ENCODE assay signal across 22 mouse cellular contexts in the genomic region with DNA sequence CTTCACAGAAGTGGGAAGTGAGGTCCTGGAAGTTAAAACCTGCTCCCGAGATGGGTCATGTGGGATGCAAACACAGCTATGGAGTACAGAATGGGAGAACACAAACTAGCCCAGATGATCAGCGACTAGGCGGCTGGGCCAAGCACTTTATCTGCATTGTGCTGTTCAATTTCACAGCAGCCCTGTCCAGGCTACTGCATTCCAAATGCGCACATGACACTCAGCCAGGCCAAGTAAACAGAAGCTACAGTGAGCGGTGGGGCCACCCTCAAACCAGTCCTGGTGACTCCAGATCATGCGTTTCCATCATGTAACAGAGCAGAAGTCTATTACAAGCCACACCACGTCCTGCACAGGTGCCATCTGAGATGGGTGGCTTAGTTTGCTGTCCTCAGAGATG.
DNase-seq lines count a peak whose midpoint lies in the region; ATAC-seq and TF ChIP-seq lines count a peak whose summit lies in the region.
"Had no signal": no experiment of that assay in that cellular context is flagged by ENCODE, and none has a peak within 500 bp of the region (broad histone marks: within the 10 kb centered on the region; RNA-seq: fewer than 3 reads in every experiment).

No protein-coding gene starts in this region.

- no peaks in the 10 kb centered on the region for H3K9me3 ChIP-seq in heart, embryonic 16.5 days (replicated peaks; ENCODE audit: control insufficient read depth, low read length)
- H3K9me3 ChIP-seq: forebrain, embryonic 10.5 days; limb, embryonic 13.5 days; midbrain, embryonic 12.5 days; neural tube, embryonic 15.5 days had no signal

- TF ChIP-seq CTCF in lung, adult 2 months (IDR thresholded peaks at IDR 0.05; ENCODE audit: insufficient read depth, low read length) = no peak

- peak overlapping the region; percentile 20; the same call in 1 of the 2 replicates for H3K4me2 ChIP-seq in heart, embryonic 16.5 days (ENCODE audit: low read depth, low read length)
- H3K4me2 ChIP-seq: limb, embryonic 13.5 days; midbrain, embryonic 12.5 days; neural tube, embryonic 15.5 days had no signal

- peak overlapping the region; percentile 86 for H3K27ac ChIP-seq in heart, embryonic 16.5 days (ENCODE audit: low read length)
- H3K27ac ChIP-seq: limb, embryonic 13.5 days; liver, embryonic 14.5 days; midbrain, embryonic 12.5 days; neural tube, embryonic 15.5 days had no signal

- DNase-seq in cerebellum, postnatal 25 days = peak; percentile 39 to 48
- DNase-seq in cerebellum, postnatal 4 days (ENCODE audit: low spot score in 2 of 2) = no peak
- DNase-seq in lung, postnatal 4 days = peak; percentile 11 to 34
- DNase-seq in lung, adult 2 months = no peak
- DNase-seq in embryo, embryonic 11 days = no peak
- DNase-seq in embryo, embryonic 10.5 days (ENCODE audit: low spot score) = no peak
- no peak for DNase-seq in testis, postnatal 14 days (ENCODE audit: low spot score)
- DNase-seq: adrenal gland, postnatal 10 days; cerebellum, adult 8-10 months; forebrain, postnatal 0 days; gastrocnemius, postnatal 25 days; kidney, postnatal 4 days; right cerebral cortex, adult 18-20 months; right cerebral cortex, postnatal 4 days; thymus, postnatal 4 days had no signal

- peak; percentile 87 for ATAC-seq in heart, embryonic 16.5 days (replicated peaks; ENCODE audit: extremely low read depth, insufficient read depth, low FRiP score)
- ATAC-seq: forebrain, postnatal 0 days; intestine, postnatal 0 days had no signal

- no peaks in the 10 kb centered on the region for H3K36me3 ChIP-seq in heart, embryonic 16.5 days (ENCODE audit: control insufficient read depth, insufficient read depth)
- H3K36me3 ChIP-seq: forebrain, embryonic 10.5 days; limb, embryonic 13.5 days; midbrain, embryonic 12.5 days; neural tube, embryonic 15.5 days had no signal

- no peaks in the 10 kb centered on the region for H3K27me3 ChIP-seq in heart, embryonic 16.5 days (ENCODE audit: control insufficient read depth, insufficient read depth, low read length)
- H3K27me3 ChIP-seq: limb, embryonic 13.5 days; midbrain, embryonic 12.5 days; neural tube, embryonic 15.5 days had no signal

- no peak overlapping the region for H3K4me3 ChIP-seq in lung, adult 2 months (replicated peaks; ENCODE audit: extremely low read depth, low read depth, low read length)
- H3K4me3 ChIP-seq in heart, embryonic 16.5 days (ENCODE audit: low read length) = no peak overlapping the region
- H3K4me3 ChIP-seq: forebrain, embryonic 10.5 days; limb, embryonic 13.5 days; midbrain, embryonic 12.5 days; neural tube, embryonic 15.5 days had no signal

- H3K9ac ChIP-seq in heart, embryonic 16.5 days (ENCODE audit: low read length) = peak overlapping the region; percentile 35; the same call in 1 of the 2 replicates
- H3K9ac ChIP-seq: forebrain, postnatal 0 days; liver, embryonic 14.5 days; midbrain, embryonic 12.5 days; neural tube, embryonic 15.5 days had no signal

- 62% methylated on average over 7 of the region's 7 CpGs for WGBS in lung, adult 2 months
- 27% methylated on average over 7 of the region's 7 CpGs for WGBS in heart, embryonic 16.5 days

- TF ChIP-seq POLR2A in lung, adult 2 months (IDR thresholded peaks at IDR 0.05; ENCODE audit: borderline replicate concordance, extremely low read depth, low read depth, low read length) = no peak

- peaks cover 5% of the 10 kb centered on the region; the same call in 1 of the 2 replicates for H3K4me1 ChIP-seq in lung, adult 2 months (ENCODE audit: control insufficient read depth, insufficient read depth, low read length)
- H3K4me1 ChIP-seq in heart, embryonic 16.5 days (ENCODE audit: control insufficient read depth, insufficient read depth, low read length) = peaks cover 62% of the 10 kb centered on the region
- H3K4me1 ChIP-seq: midbrain, embryonic 12.5 days had no signal

Comparison
In these comparisons a context has a peak if more than half of its experiments do, and no peak if none do; other contexts are left out.
1. DNase-seq: peak in cerebellum, postnatal 25 days (2 of 2) and lung, postnatal 4 days (2 of 2); none in cerebellum, postnatal 4 days (0 of 2), lung, adult 2 months (single experiment), embryo, embryonic 11 days (single experiment), embryo, embryonic 10.5 days (single experiment) and testis, postnatal 14 days (single experiment).